Mouse (Mus musculus) liver, embryonic 14.5 days (tissue): ENCODE measurements at regions not wholly inside any gene's neighbourhood (a gene's known extent, or its start where the extent isn't known, plus 50 kb on each side); places are given as distances from the start of the nearest gene placed in this dataset.

ENCODE experiments used
- CTCF ChIP-seq: IDR thresholded peaks from 2 replicates; pipeline ENCODE4 v1.5.1; 2016; ENCODE audit warnings: antibody characterized with exemption, low read depth, control low read depth
- EP300 ChIP-seq: IDR thresholded peaks from 2 replicates; pipeline ENCODE4 v1.6.1; 2016; ENCODE audit warnings: antibody characterized with exemption, low read depth

DNA sequence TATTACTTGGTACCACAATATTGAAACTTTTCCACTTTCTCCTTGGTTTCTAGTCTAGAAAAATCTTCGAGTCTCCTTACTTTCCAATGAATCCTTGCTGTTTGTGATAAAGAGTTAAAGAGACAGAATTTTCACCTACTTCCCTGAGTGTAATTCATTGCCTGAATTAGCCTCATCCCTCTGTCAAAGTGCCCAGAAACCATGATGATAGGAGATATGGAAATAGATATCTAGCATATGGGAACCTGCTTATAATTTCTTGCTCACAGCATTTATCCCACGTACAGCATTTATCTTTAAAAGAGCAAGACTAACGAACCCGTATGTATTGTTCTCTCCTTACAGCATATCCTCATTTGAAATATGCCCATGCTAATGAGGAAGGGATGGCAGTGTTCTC lies 128.2 kb upstream of the Satb1 start:
- TF ChIP-seq CTCF (no peak), EP300 (no peak)
